Mouse (Mus musculus) kidney, embryonic 14.5 days (tissue): ENCODE results near the gene Rnaseh2b. TPM values are rescaled to one million over a fixed set of nuclear protein-coding genes. Genes with fewer than 3 reads are reported as not detected.

Experiments used
- ATAC-seq: fragments of 200-750 bp; cut with Nextera tagmentation; 2 replicates; pipeline ENCODE4 v1.8.0; 2017; ENCODE audit warnings: moderate number of reproducible peaks, mild to moderate bottlenecking, moderate TSS enrichment, moderate library complexity; ENCODE audit not compliant: low FRiP score, low TSS enrichment
- H3K27ac ChIP-seq: fragments of 300-500 bp; sonication (generic); 2 replicates; pipeline ENCODE4 v1.5.1; 2014; ENCODE audit warnings: low read depth, mild to moderate bottlenecking, low read length, moderate library complexity, mixed read lengths
- H3K27me3 ChIP-seq: fragments of 300-500 bp; sonication (generic); 2 replicates; pipeline ENCODE4 v1.6.1; 2014; ENCODE audit warnings: mild to moderate bottlenecking, low read length; ENCODE audit not compliant: control insufficient read depth, insufficient read depth
- H3K36me3 ChIP-seq: fragments of 300-500 bp; sonication (generic); 2 replicates; pipeline ENCODE4 v1.6.1; 2014; ENCODE audit warnings: low read length, mixed read lengths; ENCODE audit not compliant: control insufficient read depth, insufficient read depth
- H3K4me1 ChIP-seq: fragments of 300-500 bp; sonication (generic); 2 replicates; pipeline ENCODE4 v1.6.1; 2014; ENCODE audit warnings: low read length, mixed read lengths; ENCODE audit not compliant: control insufficient read depth, insufficient read depth
- H3K4me2 ChIP-seq: fragments of 300-500 bp; sonication (generic); replicated peaks from 2 replicates; pipeline ENCODE4 v1.6.1; 2014; ENCODE audit warnings: low read depth, mild to moderate bottlenecking, low read length
- H3K4me3 ChIP-seq: fragments of 300-500 bp; sonication (generic); 2 replicates; pipeline ENCODE4 v1.5.1; 2014; ENCODE audit warnings: mild to moderate bottlenecking, low read length
- H3K9ac ChIP-seq: fragments of 300-500 bp; sonication (generic); 2 replicates; pipeline ENCODE4 v1.6.1; 2014; ENCODE audit warnings: low read depth, mild to moderate bottlenecking, low read length, moderate library complexity
- H3K9me3 ChIP-seq: fragments of 300-500 bp; sonication (generic); 2 replicates; pipeline ENCODE4 v1.6.1; 2016; ENCODE audit warnings: low read length; ENCODE audit not compliant: control insufficient read depth
- WGBS: fragments of 180-500 bp; shearing (Covaris S2); extraction: QIAGEN DNeasy Blood & Tissue Kit; methylation state at CpG from one replicate; pipeline ENCODE4 v1.1.7; 2014; 5-methylcytosine and 5-hydroxymethylcytosine counted together
- polyA plus RNA-seq: library from polyadenylated mRNA; unstranded; fragments of >200 nt; fragmentation: Nextera tagmentation; extraction: Ambion mirVana; gene quantifications from 2 replicates; pipeline ENCODE4 v1.2.1, GENCODE M21; 2014

Gene Rnaseh2b
- polyA plus RNA-seq, 1 experiment from 2014 or later, result 69.3 TPM

DNA sequence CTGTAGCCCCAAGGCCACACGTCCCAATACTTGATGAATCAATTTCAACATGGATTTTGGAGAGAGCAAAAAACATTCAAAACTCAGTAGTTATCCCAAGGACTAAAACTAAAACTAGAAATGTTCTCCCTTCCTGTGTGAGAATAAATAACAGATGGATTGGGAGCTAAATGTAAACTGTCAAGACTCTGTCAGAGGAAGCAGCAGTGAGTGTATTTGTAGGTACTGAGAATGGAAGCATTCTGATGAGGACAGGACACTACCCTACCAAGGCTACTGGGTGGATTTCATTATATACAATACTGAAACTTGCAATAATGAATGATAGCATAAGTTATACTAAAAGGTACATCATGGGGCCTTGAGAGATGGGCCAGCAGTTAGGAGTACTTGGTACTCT, 6.4 kb downstream of the Rnaseh2b start:
- Histone ChIP-seq H3K27ac (no peak overlapping the region), H3K9ac (no peak overlapping the region), H3K4me1 (no peaks in the 10 kb centered on the region), H3K27me3 (no peaks in the 10 kb centered on the region), H3K4me3 (no peak overlapping the region), H3K4me2 (no peak overlapping the region), H3K36me3 (no peaks in the 10 kb centered on the region), H3K9me3 (no peaks in the 10 kb centered on the region)
- WGBS, result 93% methylated on average over 1 of the region's 1 CpGs
- no peak for ATAC-seq

DNA sequence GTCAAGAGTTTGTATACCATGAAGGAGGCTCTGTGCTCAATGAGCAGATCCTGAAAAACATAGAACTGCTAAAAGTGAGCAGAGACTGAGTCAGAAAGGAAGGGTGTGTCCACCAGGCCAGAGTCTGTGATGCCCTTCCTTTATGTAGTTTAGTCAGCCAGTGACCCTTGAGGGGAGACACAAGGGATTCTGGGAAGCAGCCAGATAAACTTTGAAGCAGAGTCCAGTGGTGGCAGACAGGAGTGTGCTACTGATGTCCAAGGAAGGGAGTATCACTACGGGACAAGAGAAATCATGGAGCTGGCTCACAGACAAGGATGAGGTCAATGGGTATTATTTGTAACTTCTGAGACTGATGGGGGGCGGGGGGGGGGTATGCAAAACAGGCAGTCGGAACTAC, 7.6 kb downstream of the Rnaseh2b start:
- H3K9ac ChIP-seq, result no peak overlapping the region
- no peaks in the 10 kb centered on the region for H3K36me3 ChIP-seq
- no peaks in the 10 kb centered on the region for H3K9me3 ChIP-seq
- no peaks in the 10 kb centered on the region for H3K27me3 ChIP-seq
- no peak overlapping the region for H3K4me2 ChIP-seq
- H3K27ac ChIP-seq, result no peak overlapping the region
- H3K4me1 ChIP-seq, result no peaks in the 10 kb centered on the region
- no peak overlapping the region for H3K4me3 ChIP-seq
- ATAC-seq, result no peak
- WGBS, result 84% methylated on average over 3 of the region's 3 CpGs

DNA sequence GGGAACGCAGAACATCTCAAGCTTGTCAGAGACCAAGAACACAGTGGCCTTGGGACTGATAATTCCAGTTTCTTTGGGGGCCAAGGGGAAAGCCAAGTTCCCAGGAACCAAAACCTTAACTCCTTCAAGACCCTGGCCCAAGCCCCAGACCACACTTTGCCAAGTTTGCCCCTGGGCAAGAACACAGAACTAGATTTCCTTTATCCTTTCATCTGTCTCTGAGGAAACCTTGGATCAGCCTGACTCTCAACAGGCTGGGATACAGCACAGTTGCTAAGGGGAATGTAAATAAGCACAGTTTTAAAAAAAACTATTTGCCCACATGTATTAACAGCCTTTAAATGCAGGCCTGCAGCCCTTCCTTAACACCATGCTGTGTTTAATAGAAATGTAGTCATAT, 15.2 kb downstream of the Rnaseh2b start:
- no peaks in the 10 kb centered on the region for H3K4me1 ChIP-seq
- no peak for ATAC-seq
- 87% methylated on average over 1 of the region's 1 CpGs for WGBS
- no peaks in the 10 kb centered on the region for H3K9me3 ChIP-seq
- H3K36me3 ChIP-seq, result no peaks in the 10 kb centered on the region
- H3K4me2 ChIP-seq, result no peak overlapping the region
- no peak overlapping the region for H3K27ac ChIP-seq
- no peak overlapping the region for H3K4me3 ChIP-seq
- H3K9ac ChIP-seq, result no peak overlapping the region
- no peaks in the 10 kb centered on the region for H3K27me3 ChIP-seq

DNA sequence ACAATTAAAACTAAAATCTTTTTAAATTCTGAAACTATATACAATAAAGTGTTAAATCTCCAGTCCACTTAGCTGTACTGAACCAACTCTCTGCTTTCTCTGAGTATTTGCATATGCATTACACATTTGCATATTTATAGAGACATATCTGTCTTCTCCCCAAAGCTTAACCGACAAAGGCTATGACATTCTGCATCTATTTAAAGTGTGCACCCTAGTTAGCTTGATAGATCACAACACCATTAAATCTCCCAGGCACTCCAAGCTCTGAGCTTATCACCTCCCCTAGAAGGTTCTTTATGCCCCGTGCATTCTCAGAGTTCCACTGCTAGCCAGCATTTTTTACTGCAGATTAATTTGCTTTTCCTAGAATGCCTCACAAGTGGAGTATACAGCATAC, 16.6 kb downstream of the Rnaseh2b start:
- no peak overlapping the region for H3K4me3 ChIP-seq

DNA sequence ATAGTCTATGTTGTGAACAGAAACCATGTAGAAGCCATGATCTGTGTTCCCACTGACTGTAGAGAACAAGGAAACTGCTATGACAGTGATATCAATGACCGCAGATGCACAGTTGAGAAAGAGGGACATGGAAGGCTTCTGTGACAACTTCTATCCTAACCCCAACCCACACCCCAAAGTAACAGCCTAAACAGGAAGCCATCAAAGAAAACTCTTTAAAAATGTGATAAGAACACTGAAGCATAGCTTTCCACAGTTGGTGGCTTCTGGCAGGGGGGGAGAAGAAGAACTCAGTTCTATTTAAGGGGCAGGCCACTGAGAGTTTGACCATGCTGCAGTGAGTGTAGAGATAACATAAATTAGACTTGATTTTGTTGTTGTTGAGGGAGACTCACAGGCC, 19.3 kb downstream of the Rnaseh2b start:
- Histone ChIP-seq H3K27ac (no peak overlapping the region), H3K27me3 (no peaks in the 10 kb centered on the region), H3K4me1 (no peaks in the 10 kb centered on the region), H3K4me2 (no peak overlapping the region), H3K9me3 (no peaks in the 10 kb centered on the region), H3K9ac (no peak overlapping the region), H3K36me3 (no peaks in the 10 kb centered on the region), H3K4me3 (no peak overlapping the region)
- 97% methylated on average over 1 of the region's 1 CpGs for WGBS
- no peak for ATAC-seq

More for the DNA sequence above, 16.6 kb downstream of the Rnaseh2b start:
- Histone ChIP-seq H3K36me3 (no peaks in the 10 kb centered on the region), H3K9me3 (no peaks in the 10 kb centered on the region), H3K9ac (no peak overlapping the region), H3K27me3 (no peaks in the 10 kb centered on the region), H3K4me1 (no peaks in the 10 kb centered on the region), H3K27ac (no peak overlapping the region), H3K4me2 (no peak overlapping the region)
- WGBS, result 48% methylated on average over 2 of the region's 2 CpGs
- no peak for ATAC-seq

DNA sequence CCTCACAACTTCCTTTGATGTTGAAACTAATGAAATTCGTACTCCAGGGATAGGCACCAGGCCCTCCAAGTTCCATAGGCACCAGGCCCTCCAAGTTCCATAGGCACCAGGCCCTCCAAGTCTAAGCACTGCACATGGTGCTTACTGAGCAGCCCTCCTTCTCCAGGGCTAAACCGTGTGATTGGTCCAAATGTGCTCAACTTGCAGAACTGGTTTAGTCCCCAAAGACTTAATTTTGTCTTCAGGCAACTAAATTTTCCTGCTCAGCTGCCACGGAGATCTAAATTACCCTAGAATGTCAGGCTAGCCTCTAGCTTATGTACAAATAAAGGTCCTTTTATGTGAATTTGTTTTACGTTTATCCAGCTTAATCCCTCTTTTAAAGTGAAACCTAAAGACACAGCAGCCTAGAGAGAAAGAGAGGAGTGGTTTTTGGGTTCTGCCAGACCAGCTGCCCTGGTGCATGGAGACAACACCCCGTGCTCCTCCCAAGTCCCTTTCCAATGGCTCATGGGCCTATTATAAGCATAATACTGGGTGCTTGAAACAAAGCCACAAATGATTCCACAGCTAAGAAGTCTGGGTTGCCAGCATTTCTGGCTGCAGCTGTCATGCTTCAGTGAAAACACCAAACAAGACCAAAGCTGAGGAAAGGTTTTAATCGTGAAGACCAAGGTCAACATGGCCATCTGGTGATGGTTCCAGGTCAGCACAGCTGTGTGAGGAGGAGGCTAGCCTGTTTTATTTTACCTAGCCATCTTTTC, 30.4 kb downstream of the Rnaseh2b start:
- Histone ChIP-seq H3K9ac (no peak overlapping the region), H3K27me3 (no peaks in the 10 kb centered on the region), H3K27ac (0 out of 2 replicates have a peak overlapping the region, but pooled peaks have one; percentile 32), H3K4me1 (no peaks in the 10 kb centered on the region; the same call in 1 of the 2 replicates), H3K36me3 (no peaks in the 10 kb centered on the region), H3K9me3 (no peaks in the 10 kb centered on the region), H3K4me2 (no peak overlapping the region), H3K4me3 (no peak overlapping the region)
- 44% methylated on average over 6 of the region's 6 CpGs for WGBS
- no peak for ATAC-seq

DNA sequence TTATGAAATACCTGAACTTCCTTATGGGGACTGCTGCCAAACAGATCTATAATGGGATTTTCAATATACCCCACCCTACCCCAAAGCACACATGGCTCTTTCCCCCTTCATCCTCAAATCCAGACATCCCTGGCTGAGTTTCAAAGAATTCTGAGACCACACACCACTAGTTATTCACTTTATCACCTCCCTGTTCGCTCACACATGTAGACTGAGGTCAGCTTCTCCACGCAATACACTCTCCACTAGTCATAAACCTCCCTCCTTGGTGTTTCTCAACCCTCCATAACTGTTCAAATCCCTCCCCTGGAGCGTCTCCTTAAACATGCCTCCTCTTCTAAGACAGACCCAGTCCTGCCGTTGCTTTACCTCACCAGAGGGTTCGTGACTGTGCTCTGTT, 31.1 kb downstream of the Rnaseh2b start:
- Histone ChIP-seq H3K27me3 (no peaks in the 10 kb centered on the region), H3K36me3 (no peaks in the 10 kb centered on the region), H3K4me3 (no peak overlapping the region), H3K27ac (no peak overlapping the region), H3K9ac (no peak overlapping the region), H3K4me1 (no peaks in the 10 kb centered on the region; the same call in 1 of the 2 replicates), H3K9me3 (no peaks in the 10 kb centered on the region), H3K4me2 (no peak overlapping the region)
- 68% methylated on average over 5 of the region's 5 CpGs for WGBS
- no peak for ATAC-seq

DNA sequence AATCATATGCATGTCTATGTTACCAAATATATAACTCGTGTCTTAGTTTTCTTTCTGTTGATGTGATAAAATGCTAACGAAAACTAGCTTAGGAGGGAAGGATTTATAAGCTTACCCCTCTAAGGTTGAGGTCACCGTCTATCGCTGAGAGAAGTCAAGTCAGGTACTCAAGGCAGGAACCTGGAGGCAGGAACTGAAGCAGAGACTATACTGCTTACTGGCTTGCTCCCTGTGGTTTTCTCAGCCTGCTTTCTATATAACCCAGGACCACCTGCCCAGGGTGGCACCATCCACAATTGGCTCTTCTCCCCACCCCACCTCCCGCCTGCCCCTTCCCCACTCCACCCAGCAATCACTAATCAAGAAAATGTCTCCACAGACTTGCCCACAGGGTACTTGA, 32.6 kb downstream of the Rnaseh2b start:
- no peak overlapping the region for H3K27ac ChIP-seq
- no peak for ATAC-seq
- no peaks in the 10 kb centered on the region for H3K36me3 ChIP-seq
- H3K4me2 ChIP-seq, result no peak overlapping the region
- no peaks in the 10 kb centered on the region for H3K27me3 ChIP-seq
- H3K9ac ChIP-seq, result no peak overlapping the region
- no peaks in the 10 kb centered on the region; the same call in 1 of the 2 replicates for H3K4me1 ChIP-seq
- no peaks in the 10 kb centered on the region for H3K9me3 ChIP-seq
- H3K4me3 ChIP-seq, result no peak overlapping the region
- 88% methylated on average over 5 of the region's 5 CpGs for WGBS

DNA sequence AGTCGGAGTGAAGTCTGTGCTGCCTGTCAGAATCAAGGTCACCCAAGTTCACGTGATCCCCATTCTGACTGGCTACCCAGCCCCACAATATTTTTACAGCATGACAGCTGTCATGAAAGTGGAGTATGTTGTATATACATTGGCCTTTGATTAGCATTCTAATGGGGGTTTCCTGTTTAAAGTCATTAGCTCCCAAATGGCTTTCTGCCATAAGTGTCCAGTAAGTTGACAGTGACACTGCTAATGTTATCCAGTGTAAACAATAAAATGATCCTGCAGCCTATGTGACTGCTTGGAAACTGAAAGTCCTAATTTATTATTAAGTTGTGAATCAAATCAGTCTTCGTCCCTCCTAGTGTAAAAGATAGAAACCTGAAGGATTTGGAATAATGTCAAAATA, 33.6 kb downstream of the Rnaseh2b start:
- no peak overlapping the region for H3K27ac ChIP-seq
- ATAC-seq, result 0 out of 2 replicates have a peak, but pooled peaks have one; percentile 32
- H3K36me3 ChIP-seq, result no peaks in the 10 kb centered on the region
- 61% methylated on average over 3 of the region's 3 CpGs for WGBS
- H3K4me2 ChIP-seq, result no peak overlapping the region
- H3K9ac ChIP-seq, result no peak overlapping the region
- no peak overlapping the region for H3K4me3 ChIP-seq
- no peaks in the 10 kb centered on the region for H3K9me3 ChIP-seq
- H3K4me1 ChIP-seq, result no peaks in the 10 kb centered on the region; the same call in 1 of the 2 replicates
- no peaks in the 10 kb centered on the region for H3K27me3 ChIP-seq
